Mouse (Mus musculus): Measurements from ENCODE around the gene Wdpcp.

DNA sequence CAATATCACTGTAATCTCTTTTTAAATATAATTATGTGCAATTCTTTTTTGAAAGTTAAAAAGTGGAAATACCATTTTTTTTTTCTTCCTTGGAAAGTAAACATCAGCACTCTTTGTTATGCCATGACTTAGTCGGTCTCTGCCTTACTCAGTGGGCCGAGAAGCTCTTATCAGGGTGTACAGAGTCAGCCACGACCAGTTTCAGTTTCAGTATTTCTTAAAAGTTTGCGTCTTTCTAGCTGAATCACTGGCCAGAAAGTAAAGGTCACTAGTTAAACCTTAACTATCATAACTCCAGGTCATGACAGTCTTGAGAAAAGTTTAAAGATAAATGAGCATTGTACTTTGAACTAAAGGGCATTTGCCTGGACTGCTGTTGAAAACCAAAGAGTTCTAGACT is 22.3 kb upstream of the Wdpcp start:
- TF ChIP-seq GATA1 (IDR thresholded peaks at IDR 0.05; ENCODE audit: low read length) (no peak), TAL1 (IDR thresholded peaks at IDR 0.05; ENCODE audit: low read length) (no peak)
